Mouse (Mus musculus) kidney, embryonic 16.5 days (tissue): Measurements from ENCODE around the gene Tbxas1. TPM values are rescaled to one million over a fixed set of nuclear protein-coding genes. Genes with fewer than 3 reads are reported as not detected.
A peak's percentile ranks its signal among the peaks of the same experiment; 100 is the strongest.

Source experiments
- ATAC-seq: fragments of 200-750 bp; cut with Nextera tagmentation; 2 replicates; pipeline ENCODE4 v1.8.0; 2017; ENCODE audit warnings: moderate TSS enrichment; ENCODE audit not compliant: low FRiP score, low TSS enrichment
- H3K27ac ChIP-seq: fragments of 300-500 bp; sonication (generic); 2 replicates; pipeline ENCODE4 v1.5.1; 2014; ENCODE audit warnings: low read length
- H3K27me3 ChIP-seq: fragments of 300-500 bp; sonication (generic); 2 replicates; pipeline ENCODE4 v1.6.1; 2014; ENCODE audit warnings: low read length, control low read depth, mixed read lengths; ENCODE audit not compliant: insufficient read depth
- H3K36me3 ChIP-seq: fragments of 300-500 bp; sonication (generic); 2 replicates; pipeline ENCODE4 v1.6.1; 2014; ENCODE audit warnings: low read length, control low read depth, mixed read lengths; ENCODE audit not compliant: insufficient read depth
- H3K4me1 ChIP-seq: fragments of 300-500 bp; sonication (generic); 2 replicates; pipeline ENCODE4 v1.6.1; 2014; ENCODE audit warnings: low read length, control low read depth, mixed read lengths; ENCODE audit not compliant: insufficient read depth
- H3K4me2 ChIP-seq: fragments of 300-500 bp; sonication (generic); replicated peaks from 2 replicates; pipeline ENCODE4 v1.6.1; 2014; ENCODE audit warnings: low read depth, low read length
- H3K4me3 ChIP-seq: fragments of 300-500 bp; sonication (generic); 2 replicates; pipeline ENCODE4 v1.5.1; 2014; ENCODE audit warnings: mild to moderate bottlenecking, low read length
- H3K9ac ChIP-seq: fragments of 300-500 bp; sonication (generic); replicated peaks from 2 replicates; pipeline ENCODE4 v1.6.1; 2014; ENCODE audit warnings: low read length
- H3K9me3 ChIP-seq: fragments of 300-500 bp; sonication (generic); 2 replicates; pipeline ENCODE4 v1.6.1; 2016; ENCODE audit warnings: low read length, control low read depth
- WGBS: fragments of 180-500 bp; shearing (Covaris S2); extraction: QIAGEN DNeasy Blood & Tissue Kit; methylation state at CpG from one replicate; pipeline ENCODE4 v1.1.7; 2014; 5-methylcytosine and 5-hydroxymethylcytosine counted together
- polyA plus RNA-seq: library from polyadenylated mRNA; unstranded; fragments of >200 nt; fragmentation: Nextera tagmentation; extraction: Ambion mirVana; gene quantifications from 2 replicates; pipeline ENCODE4 v1.2.1, GENCODE M21; 2015

Gene Tbxas1
- polyA plus RNA-seq, 1 experiment from 2014 or later = 9.2 TPM

- 65% methylated on average over 4 of the region's 4 CpGs for WGBS
- no peak for ATAC-seq
Observed at GRCm38 (mm10) chr6:38839891-38840290, 35.3 kb upstream of the Tbxas1 start.

GRCm38 (mm10) chr6:38840380-38840779, 34.8 kb upstream of the Tbxas1 start:
- H3K36me3 ChIP-seq = no peaks in the 10 kb centered on the region; the same call in 1 of the 2 replicates
- no peak for ATAC-seq
- no peak overlapping the region for H3K4me2 ChIP-seq
- peaks cover 6% of the 10 kb centered on the region for H3K4me1 ChIP-seq
- no peak overlapping the region for H3K9ac ChIP-seq
- H3K27me3 ChIP-seq = no peaks in the 10 kb centered on the region
- WGBS = 70% methylated on average over 2 of the region's 2 CpGs
- no peak overlapping the region for H3K4me3 ChIP-seq
- H3K9me3 ChIP-seq = no peaks in the 10 kb centered on the region
- no peak overlapping the region for H3K27ac ChIP-seq

More at GRCm38 (mm10) chr6:38839891-38840290, 35.3 kb upstream of the Tbxas1 start:
- Histone ChIP-seq H3K9me3 (no peaks in the 10 kb centered on the region), H3K9ac (no peak overlapping the region), H3K27ac (no peak overlapping the region), H3K4me1 (peaks cover under 1% of the 10 kb centered on the region; the same call in 1 of the 2 replicates), H3K4me2 (no peak overlapping the region), H3K27me3 (no peaks in the 10 kb centered on the region), H3K4me3 (no peak overlapping the region), H3K36me3 (no peaks in the 10 kb centered on the region; the same call in 1 of the 2 replicates)

GRCm38 (mm10) chr6:38840780-38841179, 34.4 kb upstream of the Tbxas1 start:
- no peak overlapping the region for H3K4me2 ChIP-seq
- no peaks in the 10 kb centered on the region for H3K9me3 ChIP-seq
- no peaks in the 10 kb centered on the region; the same call in 1 of the 2 replicates for H3K36me3 ChIP-seq
- H3K4me1 ChIP-seq = peaks cover 9% of the 10 kb centered on the region
- no peak overlapping the region for H3K27ac ChIP-seq
- no peak overlapping the region for H3K9ac ChIP-seq
- H3K4me3 ChIP-seq = no peak overlapping the region
- H3K27me3 ChIP-seq = no peaks in the 10 kb centered on the region
- no peak for ATAC-seq
- 83% methylated on average over 1 of the region's 1 CpGs for WGBS

- H3K27me3 ChIP-seq = no peaks in the 10 kb centered on the region
- H3K27ac ChIP-seq = no peak overlapping the region
- peaks cover 13% of the 10 kb centered on the region for H3K4me1 ChIP-seq
- 82% methylated on average over 3 of the region's 3 CpGs for WGBS
- H3K4me3 ChIP-seq = no peak overlapping the region
- no peak overlapping the region for H3K9ac ChIP-seq
- ATAC-seq = no peak
- no peaks in the 10 kb centered on the region; the same call in 1 of the 2 replicates for H3K36me3 ChIP-seq
- H3K9me3 ChIP-seq = no peaks in the 10 kb centered on the region
- H3K4me2 ChIP-seq = no peak overlapping the region
Observed at GRCm38 (mm10) chr6:38841551-38841950, 33.7 kb upstream of the Tbxas1 start.

- no peaks in the 10 kb centered on the region for H3K36me3 ChIP-seq
- no peak overlapping the region for H3K9ac ChIP-seq
- H3K9me3 ChIP-seq = no peaks in the 10 kb centered on the region
- ATAC-seq = no peak
- no peak overlapping the region for H3K27ac ChIP-seq
- peaks cover 32% of the 10 kb centered on the region for H3K4me1 ChIP-seq
- no peaks in the 10 kb centered on the region for H3K27me3 ChIP-seq
- no peak overlapping the region for H3K4me2 ChIP-seq
- 67% methylated on average over 1 of the region's 1 CpGs for WGBS
- H3K4me3 ChIP-seq = no peak overlapping the region
Observed at GRCm38 (mm10) chr6:38845117-38845516, 30.1 kb upstream of the Tbxas1 start.

GRCm38 (mm10) chr6:38845876-38846275, 29.3 kb upstream of the Tbxas1 start:
- Histone ChIP-seq H3K27me3 (no peaks in the 10 kb centered on the region), H3K9ac (no peak overlapping the region), H3K36me3 (no peaks in the 10 kb centered on the region), H3K4me3 (no peak overlapping the region), H3K4me1 (peaks cover 32% of the 10 kb centered on the region), H3K9me3 (no peaks in the 10 kb centered on the region), H3K4me2 (no peak overlapping the region), H3K27ac (no peak overlapping the region)
- ATAC-seq = no peak
- WGBS = 69% methylated on average over 5 of the region's 5 CpGs

GRCm38 (mm10) chr6:38846330-38847195, 28.6 kb upstream of the Tbxas1 start:
- H3K27me3 ChIP-seq = no peaks in the 10 kb centered on the region
- no peak for ATAC-seq
- no peaks in the 10 kb centered on the region for H3K9me3 ChIP-seq
- no peaks in the 10 kb centered on the region for H3K36me3 ChIP-seq
- no peak overlapping the region for H3K4me3 ChIP-seq
- no peak overlapping the region for H3K9ac ChIP-seq
- H3K4me2 ChIP-seq = no peak overlapping the region
- peak overlapping the region; percentile 5; the same call in 1 of the 2 replicates for H3K27ac ChIP-seq
- peaks cover 32% of the 10 kb centered on the region for H3K4me1 ChIP-seq
- 83% methylated on average over 6 of the region's 6 CpGs for WGBS

GRCm38 (mm10) chr6:38847447-38847846, 27.8 kb upstream of the Tbxas1 start:
- Histone ChIP-seq H3K4me3 (no peak overlapping the region), H3K9me3 (no peaks in the 10 kb centered on the region), H3K27ac (peak overlapping the region; percentile 5; the same call in 1 of the 2 replicates), H3K9ac (no peak overlapping the region), H3K27me3 (no peaks in the 10 kb centered on the region), H3K36me3 (no peaks in the 10 kb centered on the region), H3K4me2 (no peak overlapping the region), H3K4me1 (peaks cover 32% of the 10 kb centered on the region)
- WGBS = 90% methylated on average over 1 of the region's 1 CpGs
- no peak for ATAC-seq

GRCm38 (mm10) chr6:38847958-38848910, 27.0 kb upstream of the Tbxas1 start:
- Histone ChIP-seq H3K4me2 (no peak overlapping the region), H3K4me3 (no peak overlapping the region), H3K9me3 (no peaks in the 10 kb centered on the region), H3K4me1 (peaks cover 32% of the 10 kb centered on the region), H3K9ac (no peak overlapping the region), H3K27ac (no peak overlapping the region), H3K36me3 (no peaks in the 10 kb centered on the region), H3K27me3 (no peaks in the 10 kb centered on the region)
- ATAC-seq = no peak
- 54% methylated on average over 3 of the region's 3 CpGs for WGBS
